Mouse (Mus musculus): ENCODE results near the gene Olfr1388. TPM values are rescaled to one million over a fixed set of nuclear protein-coding genes. Genes with fewer than 3 reads are reported as not detected.
"Not testable (repeated sequence)": the region's sequence is repeated elsewhere in the genome, so short reads cannot be mapped to it uniquely, and the experiment has no call there.

Olfr1388 gene
- polyA plus RNA-seq (2012; rRNA removed): 0.31 and 1.8 TPM in 2 replicates

GRCm38 (mm10) chr11:49436411-49436810 lies at the start of gene Olfr1388:
Gene Olfr1388, plus strand, starts transcription at chr11:49436624.
- 31% methylated on average over 3 of the region's 3 CpGs for WGBS
- DNase-seq (ENCODE audit: low read depth, low spot score): no peak

DNA sequence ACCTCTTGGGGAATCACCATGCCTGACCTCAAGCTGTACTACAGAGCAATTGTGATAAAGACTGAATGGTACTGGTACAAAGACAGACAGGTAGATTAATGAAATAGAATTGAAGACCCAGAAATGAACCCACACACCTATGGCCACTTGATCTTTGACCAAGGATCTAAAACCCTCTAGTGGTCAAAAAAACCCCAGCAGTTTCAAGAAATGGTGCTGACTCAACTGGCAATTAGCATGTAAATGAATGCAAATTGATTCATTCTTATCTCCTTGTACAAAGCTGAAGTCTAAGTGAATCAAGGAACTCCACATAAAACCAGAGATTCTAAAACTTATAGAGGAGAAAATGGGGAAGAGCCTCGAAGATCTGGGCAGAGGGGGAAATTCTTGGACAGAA lies 43.7 kb upstream of the Olfr1388 start:
- WGBS: 56% methylated on average over 1 of the region's 1 CpGs
- DNase-seq (ENCODE audit: low read depth, low spot score): not testable (repeated sequence)

DNA sequence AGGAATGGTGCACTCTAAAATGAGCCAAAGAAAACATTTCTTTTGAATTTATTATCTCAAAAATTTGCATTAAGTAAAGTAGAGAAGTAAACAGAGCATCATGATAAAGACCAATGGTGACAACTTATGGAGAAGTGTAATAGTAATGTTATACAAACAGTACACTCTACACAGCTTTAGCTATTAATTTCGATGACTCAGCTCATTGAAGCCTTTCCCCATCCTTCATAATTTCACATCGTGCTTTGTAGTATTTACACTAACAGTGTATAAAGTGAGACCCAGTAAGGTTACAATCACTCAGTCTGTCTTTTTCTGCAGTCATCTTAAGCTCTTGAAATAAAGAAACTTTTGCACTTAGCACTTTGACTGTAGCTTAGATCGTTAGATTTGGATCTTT lies 29.6 kb upstream of the Olfr1388 start:
- WGBS: 70% methylated on average over 3 of the region's 3 CpGs
- no peak for DNase-seq (ENCODE audit: low read depth, low spot score)

DNA sequence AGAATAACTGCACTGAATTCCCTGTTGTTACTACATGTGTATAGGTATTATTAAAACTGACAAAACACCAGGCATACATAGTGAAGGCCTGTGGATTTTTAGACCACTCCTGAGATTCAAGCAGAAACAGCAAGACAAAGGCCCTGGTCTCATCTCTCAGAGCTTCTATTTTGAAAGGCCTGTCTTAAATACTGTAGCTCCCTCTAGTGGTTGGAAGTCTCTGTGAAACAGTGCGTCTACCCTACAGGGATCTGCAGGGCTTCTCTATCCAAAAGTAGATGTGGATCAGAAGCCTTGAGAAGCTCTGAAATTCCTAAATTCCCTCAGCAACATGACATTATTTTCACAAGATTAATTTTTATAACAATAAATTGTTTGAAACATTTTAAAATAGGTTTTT lies 25.9 kb upstream of the Olfr1388 start:
- 15% methylated on average over 1 of the region's 1 CpGs for WGBS
- peak; percentile 8 for DNase-seq (ENCODE audit: low read depth, low spot score)

DNA sequence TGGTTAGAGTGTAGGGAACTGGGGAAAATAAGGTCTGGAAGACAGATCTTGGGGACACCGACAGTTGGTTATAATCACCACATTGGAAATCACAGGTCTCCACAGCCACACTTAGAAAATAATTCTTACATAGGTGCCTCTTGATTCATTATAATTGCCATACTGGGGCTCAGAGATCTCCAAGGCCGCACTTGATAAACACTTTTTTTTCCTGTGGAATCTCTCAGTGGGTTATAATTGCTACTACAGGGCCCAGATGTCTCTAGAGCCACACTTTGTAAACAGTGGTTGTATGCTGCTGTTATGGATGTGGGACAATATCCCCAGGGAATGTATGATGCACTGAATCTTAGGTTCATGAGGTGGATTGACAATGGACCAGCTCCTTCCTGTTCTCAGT lies 13.7 kb upstream of the Olfr1388 start, which contains the start of gene Olfr1389:
Olfr1389 (plus strand) TSS at position 301 of the 400 bp plus-strand sequence.
- DNase-seq (ENCODE audit: low read depth, low spot score): no peak
- WGBS: 85% methylated on average over 2 of the region's 2 CpGs

GRCm38 (mm10) chr11:49425257-49425927 lies 11.0 kb upstream of the Olfr1388 start:
- no peak for DNase-seq (ENCODE audit: low read depth, low spot score)
- whole genome bisulfite sequencing: 86% methylated on average over 1 of the region's 1 CpGs

- DNase-seq (ENCODE audit: low read depth, low spot score): no peak
- 79% methylated on average over 2 of the region's 2 CpGs for WGBS
Measured at GRCm38 (mm10) chr11:49429641-49430040, 6.8 kb upstream of the Olfr1388 start.

- no peak for DNase-seq (ENCODE audit: low read depth, low spot score)
Measured at GRCm38 (mm10) chr11:49455043-49455442, 18.6 kb downstream of the Olfr1388 start, which contains the start of gene Olfr1387. Gene Olfr1387, plus strand, starts transcription at chr11:49455343.

DNA sequence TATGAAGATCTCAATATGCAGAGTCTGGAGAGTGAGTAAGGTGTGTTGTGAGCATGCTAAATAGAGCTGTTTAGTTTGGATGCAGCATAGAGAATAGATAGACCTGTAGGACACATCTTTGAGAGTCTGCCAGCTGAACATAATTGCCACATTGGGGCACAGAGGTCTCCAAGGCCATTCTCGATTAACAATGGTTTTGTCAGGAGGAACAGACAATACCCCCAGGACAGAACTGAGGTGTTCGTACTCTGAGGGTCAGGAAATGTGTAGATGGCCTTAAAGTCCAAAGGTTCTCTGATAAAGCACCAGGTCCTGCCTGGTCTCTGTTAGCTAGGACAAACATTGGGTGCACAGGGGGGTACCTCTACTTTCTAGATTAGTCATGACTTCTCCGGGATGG lies 28.3 kb downstream of the Olfr1388 start, which contains the start of gene Olfr1386:
Olfr1386 (plus strand) TSS at position 301 of the 400 bp plus-strand sequence.
- DNase-seq (ENCODE audit: low read depth, low spot score): not testable (repeated sequence)
- 63% methylated on average over 3 of the region's 3 CpGs for WGBS

More at GRCm38 (mm10) chr11:49455043-49455442, 18.6 kb downstream of the Olfr1388 start, which contains the start of gene Olfr1387:
- 63% methylated on average over 1 of the region's 1 CpGs for WGBS

- 49% methylated on average over 4 of the region's 4 CpGs for WGBS
- DNase-seq (ENCODE audit: low read depth, low spot score): no peak
Measured at GRCm38 (mm10) chr11:49485973-49486372, 49.5 kb downstream of the Olfr1388 start.

DNA sequence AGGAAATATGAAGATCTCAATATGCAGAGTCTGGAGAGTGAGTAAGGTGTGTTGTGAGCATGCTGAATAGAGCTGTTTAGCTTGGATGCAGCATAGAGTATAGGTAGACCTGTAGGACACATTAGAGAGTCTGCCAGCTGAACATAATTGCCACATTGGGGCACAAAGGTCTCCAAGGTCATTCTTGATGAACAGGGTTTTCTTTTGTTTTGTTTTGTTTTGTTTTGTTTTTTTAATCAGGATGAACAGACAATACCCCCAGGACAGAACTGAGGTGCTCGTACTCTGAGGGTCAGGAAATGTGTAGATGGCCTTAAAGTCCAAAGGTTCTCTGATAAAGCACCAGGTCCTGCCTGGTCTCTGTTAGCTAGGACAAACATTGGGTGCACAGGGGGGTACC lies 52.3 kb downstream of the Olfr1388 start, which contains the start of gene Olfr1385:
Olfr1385 (plus strand) TSS at position 301 of the 400 bp plus-strand sequence.
- 61% methylated on average over 1 of the region's 1 CpGs for WGBS
- not testable (repeated sequence) for DNase-seq (ENCODE audit: low read depth, low spot score)

Other genes starting within 250 kb of the Olfr1388 start
- gene Btnl9, start 249.5 kb upstream of the Olfr1388 start, polyA plus RNA-seq (2012; rRNA removed): 0.10 and 0.30 TPM in 2 replicates
- 1.1 and 1.8 TPM in 2 replicates for gene Zfp62, start 233.3 kb upstream of the Olfr1388 start, polyA plus RNA-seq (2012; rRNA removed)
- gene Mgat1, start 192.4 kb upstream of the Olfr1388 start, polyA plus RNA-seq (2012; rRNA removed): 120 and 150 TPM in 2 replicates
- gene Olfr1393, start 158.3 kb upstream of the Olfr1388 start, polyA plus RNA-seq (2012; rRNA removed): 0.19 and 0.32 TPM in 2 replicates
- 0.18 and 0.29 TPM in 2 replicates for gene Olfr1392, start 151.3 kb upstream of the Olfr1388 start, polyA plus RNA-seq (2012; rRNA removed)
- not detected in 2 replicates for gene Olfr10, start 131.9 kb upstream of the Olfr1388 start, polyA plus RNA-seq (2012; rRNA removed)
- not detected in 2 replicates for gene Olfr1391, start 113.9 kb upstream of the Olfr1388 start, polyA plus RNA-seq (2012; rRNA removed)
- not detected in 2 replicates for gene Olfr1390, start 101.4 kb upstream of the Olfr1388 start, polyA plus RNA-seq (2012; rRNA removed)
- gene Olfr1389, start 13.6 kb upstream of the Olfr1388 start, polyA plus RNA-seq (2012; rRNA removed): not detected in 2 replicates
- not detected in 2 replicates for gene Olfr1387, start 18.7 kb downstream of the Olfr1388 start, polyA plus RNA-seq (2012; rRNA removed)
- gene Olfr1386, start 28.4 kb downstream of the Olfr1388 start, polyA plus RNA-seq (2012; rRNA removed): not detected in 2 replicates
- gene Olfr1385, start 52.4 kb downstream of the Olfr1388 start, polyA plus RNA-seq (2012; rRNA removed): not detected in 2 replicates
- not detected in 2 replicates for gene Olfr1384, start 70.1 kb downstream of the Olfr1388 start, polyA plus RNA-seq (2012; rRNA removed)
- not detected in 2 replicates for gene Olfr1383, start 83.0 kb downstream of the Olfr1388 start, polyA plus RNA-seq (2012; rRNA removed)
- not detected in 2 replicates for gene Olfr1382, start 91.6 kb downstream of the Olfr1388 start, polyA plus RNA-seq (2012; rRNA removed)
- not detected in 2 replicates for gene Olfr1381, start 106.8 kb downstream of the Olfr1388 start, polyA plus RNA-seq (2012; rRNA removed)
- gene Olfr1380, start 120.3 kb downstream of the Olfr1388 start, polyA plus RNA-seq (2012; rRNA removed): not detected in 2 replicates
- 4.8 and 7.3 TPM in 2 replicates for gene Flt4, start 172.6 kb downstream of the Olfr1388 start, polyA plus RNA-seq (2012; rRNA removed)
- 9.8 and 11.7 TPM in 2 replicates for gene Scgb3a1, start 227.0 kb downstream of the Olfr1388 start, polyA plus RNA-seq (2012; rRNA removed)

All from large intestine, adult 2 months (tissue).